Mouse (Mus musculus) small intestine, adult 2 months (tissue): ENCODE measurements around the gene AL731706.2. TPM values are rescaled to one million over a fixed set of nuclear protein-coding genes. Genes with fewer than 3 reads are reported as not detected.
"Not testable (repeated sequence)": the region's sequence is repeated elsewhere in the genome, so short reads cannot be mapped to it uniquely, and the experiment has no call there.

Experiments
- H3K27ac ChIP-seq: fragments of 200-500 bp; 2 replicates; pipeline ENCODE4 v1.5.1; 2012; ENCODE audit warnings: low read depth, low read length, control low read depth, inconsistent platforms; ENCODE audit not compliant: insufficient read depth
- H3K27me3 ChIP-seq: fragments of 200-500 bp; 2 replicates; pipeline ENCODE4 v1.6.1; 2012; ENCODE audit warnings: mild to moderate bottlenecking, moderate library complexity, low read length, inconsistent platforms; ENCODE audit not compliant: control insufficient read depth, insufficient read depth
- H3K36me3 ChIP-seq: fragments of 200-500 bp; 2 replicates; pipeline ENCODE4 v1.6.1; 2012; ENCODE audit warnings: mild to moderate bottlenecking, low read length, control low read depth, inconsistent platforms; ENCODE audit not compliant: control insufficient read depth, insufficient read depth
- H3K4me1 ChIP-seq: fragments of 200-500 bp; 2 replicates; pipeline ENCODE4 v1.6.1; 2012; ENCODE audit warnings: low read length, inconsistent platforms, mixed read lengths; ENCODE audit not compliant: control insufficient read depth, insufficient read depth, insufficient read length
- H3K4me3 ChIP-seq: fragments of 200-500 bp; 2 replicates; pipeline ENCODE4 v1.5.1; 2012; ENCODE audit warnings: low read depth, mild to moderate bottlenecking, control low read depth, inconsistent platforms, low read length, moderate library complexity
- CTCF ChIP-seq: fragments of 200-500 bp; IDR thresholded peaks from 2 replicates; pipeline ENCODE4 v1.5.1; 2012; ENCODE audit warnings: low read depth, mild to moderate bottlenecking, control low read depth, inconsistent platforms, low read length, moderate library complexity, mixed read lengths; ENCODE audit not compliant: insufficient replicate concordance, insufficient read length; ENCODE audit errors: extremely low read depth
- POLR2A ChIP-seq: fragments of 200-500 bp; IDR thresholded peaks from 2 replicates; pipeline ENCODE4 v1.6.1; 2012; ENCODE audit warnings: low read depth, mild to moderate bottlenecking, control low read depth, inconsistent platforms, low read length, moderate library complexity
- WGBS: fragments of 180-500 bp; shearing (Covaris S2); methylation state at CpG from one replicate; pipeline ENCODE4 v1.1.7; 2018; 5-methylcytosine and 5-hydroxymethylcytosine counted together
- polyA plus RNA-seq: library from polyadenylated mRNA; depleted of rRNA; stranded (reverse); fragments of >200 nt; gene quantifications from 2 replicates; pipeline ENCODE4 v1.2.3, GENCODE M21; 2012

The AL731706.2 gene
- polyA plus RNA-seq, 1 experiment = not detected

DNA sequence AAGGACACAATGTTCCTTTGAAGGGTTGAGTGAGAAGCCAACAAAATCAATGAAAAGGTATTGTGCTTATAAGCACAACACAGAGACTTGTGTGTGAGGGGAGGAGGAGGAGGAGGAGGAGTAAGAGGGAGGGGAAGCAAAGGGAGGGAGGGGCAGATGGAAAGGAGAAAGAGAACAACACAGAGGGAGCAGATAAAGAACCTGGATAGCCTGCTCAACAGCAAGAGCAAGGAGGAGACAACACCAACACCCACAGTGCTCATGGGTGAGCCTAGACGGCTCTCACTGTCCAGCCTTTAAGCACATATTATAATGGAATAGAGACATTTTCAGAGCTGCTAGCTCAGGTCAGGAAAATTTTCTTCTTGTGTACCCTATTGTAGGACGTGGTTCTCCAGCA lies 23.8 kb upstream of the AL731706.2 start:
- H3K36me3 ChIP-seq = peaks cover 7% of the 10 kb centered on the region
- no peak overlapping the region for H3K27ac ChIP-seq
- no peaks in the 10 kb centered on the region for H3K27me3 ChIP-seq
- TF ChIP-seq POLR2A (no peak), CTCF (no peak)
- H3K4me3 ChIP-seq = no peak overlapping the region
- 80% methylated on average over 2 of the region's 2 CpGs for WGBS
- no peaks in the 10 kb centered on the region for H3K4me1 ChIP-seq

DNA sequence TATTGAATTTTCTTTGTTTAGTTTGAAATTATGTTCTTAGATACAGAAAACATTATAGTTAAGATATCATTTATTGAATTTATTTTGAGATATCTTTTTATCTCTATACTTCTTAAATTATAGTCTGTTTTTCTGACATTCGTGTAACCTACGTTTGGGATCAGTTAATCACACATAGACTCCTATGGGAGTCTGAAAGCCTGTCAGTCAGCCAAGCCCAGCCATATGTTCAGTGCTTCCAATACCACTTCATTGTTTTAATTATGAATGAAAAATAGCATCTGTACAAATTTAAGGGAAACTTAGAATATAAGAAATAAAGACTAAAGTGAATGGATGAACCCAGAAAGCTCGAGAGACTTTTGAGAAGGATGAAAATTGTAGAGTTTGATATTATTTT lies 23.1 kb upstream of the AL731706.2 start:
- WGBS = 91% methylated on average over 3 of the region's 3 CpGs
- no peak overlapping the region for H3K27ac ChIP-seq
- TF ChIP-seq CTCF = no peak
- no peak for TF ChIP-seq POLR2A
- H3K36me3 ChIP-seq = peaks cover 7% of the 10 kb centered on the region
- H3K27me3 ChIP-seq = no peaks in the 10 kb centered on the region
- no peak overlapping the region for H3K4me3 ChIP-seq
- no peaks in the 10 kb centered on the region for H3K4me1 ChIP-seq

DNA sequence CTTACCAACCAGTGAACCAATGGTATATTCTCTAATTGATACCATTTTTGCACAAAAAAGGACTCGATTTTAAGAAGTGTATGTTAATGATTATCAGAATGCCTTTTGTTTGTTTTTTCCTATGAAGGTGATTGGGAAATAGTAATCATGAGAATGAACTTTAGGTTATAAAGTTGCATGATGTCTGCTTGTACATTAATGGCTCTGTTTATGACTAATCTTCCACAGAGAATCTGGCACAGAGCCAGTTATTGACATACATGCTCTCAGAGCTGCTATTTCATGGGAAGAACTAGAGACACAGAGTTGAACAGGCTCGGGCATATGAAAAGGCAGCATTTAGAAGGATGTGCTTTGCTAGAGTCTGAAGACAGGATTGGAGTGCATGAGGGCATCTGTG lies 10.7 kb upstream of the AL731706.2 start:
- 25% methylated on average over 2 of the region's 2 CpGs for WGBS
- TF ChIP-seq CTCF = no peak
- no peak for TF ChIP-seq POLR2A
- Histone ChIP-seq H3K27ac (no peak overlapping the region), H3K4me1 (peaks cover 3% of the 10 kb centered on the region; the same call in 1 of the 2 replicates), H3K36me3 (no peaks in the 10 kb centered on the region), H3K27me3 (no peaks in the 10 kb centered on the region), H3K4me3 (no peak overlapping the region)

DNA sequence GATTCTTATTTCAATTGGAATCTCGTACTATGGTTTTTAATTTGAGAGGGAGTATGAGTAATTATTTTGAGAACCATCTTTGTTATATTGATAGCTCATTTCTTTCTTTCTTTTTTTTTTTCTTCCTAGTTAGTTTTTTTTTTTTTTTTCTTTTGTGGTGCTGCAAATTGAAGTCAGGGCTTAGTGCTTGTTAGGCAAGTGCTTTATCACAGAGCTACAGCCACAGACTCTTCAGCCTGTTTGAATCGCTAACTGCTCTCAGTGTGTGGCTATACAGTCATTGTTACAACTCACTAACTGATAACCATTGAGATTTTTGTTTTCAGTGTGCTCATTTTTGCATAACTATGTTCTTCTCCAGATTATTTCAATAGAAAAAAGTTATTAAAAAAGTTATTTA lies 9.0 kb upstream of the AL731706.2 start:
- TF ChIP-seq CTCF = no peak
- no peak for TF ChIP-seq POLR2A
- WGBS = 93% methylated on average over 2 of the region's 2 CpGs

DNA sequence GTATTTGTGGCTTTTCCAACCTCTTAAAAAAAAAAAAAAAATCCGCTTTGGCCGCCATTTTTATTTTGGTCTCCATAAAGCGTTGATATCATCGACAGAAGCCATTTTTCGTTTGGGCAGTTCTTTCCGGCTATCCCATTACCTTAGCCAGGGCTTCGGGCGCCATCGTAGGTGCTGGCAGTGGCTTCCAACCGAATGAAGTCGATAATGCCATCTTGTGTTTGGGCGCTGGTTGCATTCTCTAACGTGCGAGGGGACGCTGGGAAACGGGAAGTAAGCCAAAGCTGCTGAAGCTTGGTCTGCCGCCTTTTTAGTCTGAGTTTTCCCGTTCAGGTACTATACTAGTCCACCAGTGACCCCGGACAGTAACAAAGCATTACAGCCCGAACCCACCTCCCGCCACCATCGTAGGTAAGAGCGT lies 6.5 kb upstream of the AL731706.2 start:
- Histone ChIP-seq H3K36me3 (no peaks in the 10 kb centered on the region), H3K27ac (peak overlapping the region; percentile 75), H3K27me3 (no peaks in the 10 kb centered on the region), H3K4me1 (peaks cover 9% of the 10 kb centered on the region; the same call in 1 of the 2 replicates), H3K4me3 (peak overlapping the region; percentile 83)
- peak; percentile 39; the same call in 1 of the 2 replicates for TF ChIP-seq POLR2A
- no peak for TF ChIP-seq CTCF
- under 1% methylated on average over 23 of the region's 23 CpGs for WGBS

More for the DNA sequence above, 9.0 kb upstream of the AL731706.2 start:
- peaks cover 7% of the 10 kb centered on the region; the same call in 1 of the 2 replicates for H3K4me1 ChIP-seq
- H3K27ac ChIP-seq = no peak overlapping the region
- H3K27me3 ChIP-seq = no peaks in the 10 kb centered on the region
- H3K4me3 ChIP-seq = no peak overlapping the region
- H3K36me3 ChIP-seq = no peaks in the 10 kb centered on the region

DNA sequence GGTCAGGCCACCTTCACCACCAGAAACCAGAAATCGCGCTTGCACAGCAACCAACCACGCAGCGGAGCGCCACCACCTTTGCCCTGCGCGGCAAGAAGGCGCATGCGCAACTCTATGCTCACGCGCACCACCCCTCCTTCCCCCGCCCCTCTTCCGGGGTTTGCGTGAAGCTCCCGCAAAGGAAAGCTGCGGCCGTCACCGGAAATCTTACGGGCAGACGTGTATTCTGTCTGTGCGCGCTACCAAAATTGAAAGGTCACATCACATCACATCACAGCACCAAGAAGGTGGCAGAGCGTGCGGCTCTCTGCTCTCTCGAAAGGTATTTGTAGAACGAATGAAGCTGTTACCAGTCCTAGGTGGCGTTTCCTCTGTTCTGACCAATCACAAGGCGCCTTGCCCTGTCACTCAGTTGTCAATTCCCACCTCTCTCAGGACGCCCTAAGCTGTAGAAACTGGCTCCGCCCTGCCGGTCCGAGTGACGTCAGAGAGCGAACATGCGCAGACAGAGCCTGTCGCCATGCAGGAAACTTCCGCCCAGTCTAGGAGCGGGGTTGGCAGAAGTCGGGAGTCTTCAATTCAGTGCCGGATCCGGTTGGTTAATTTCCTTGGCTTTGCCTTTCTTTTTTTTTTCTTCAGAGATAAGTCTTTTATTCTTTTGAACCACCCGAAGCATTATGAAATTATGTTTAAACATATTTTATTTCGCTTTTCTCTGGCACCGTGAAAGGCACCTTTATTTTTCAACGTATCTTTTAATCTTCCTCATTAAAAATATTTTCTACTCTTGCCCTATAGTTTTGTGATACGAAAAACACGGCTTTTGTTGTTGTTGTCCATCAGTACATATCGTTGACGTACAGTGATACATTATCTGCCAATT lies 5.8 kb upstream of the AL731706.2 start, which contains the start of the genes Slx4ip, AL731706.1 and Mkks:
Slx4ip (plus strand) TSS at position 151 of the 883 bp plus-strand sequence.
AL731706.1 (minus strand) TSS at position 322 of the 883 bp plus-strand sequence.
Mkks (minus strand) TSS at position 322 of the 883 bp plus-strand sequence.
- Histone ChIP-seq H3K27me3 (no peaks in the 10 kb centered on the region), H3K36me3 (no peaks in the 10 kb centered on the region), H3K4me3 (peak within 1 kb of the TSS; percentile 83), H3K4me1 (peaks cover 8% of the 10 kb centered on the region; the same call in 1 of the 2 replicates), H3K27ac (peak within 1 kb of the TSS; percentile 97)
- WGBS = under 1% methylated on average over 49 of the region's 49 CpGs
- TF ChIP-seq CTCF (no peak), POLR2A (peak; percentile 47)

DNA sequence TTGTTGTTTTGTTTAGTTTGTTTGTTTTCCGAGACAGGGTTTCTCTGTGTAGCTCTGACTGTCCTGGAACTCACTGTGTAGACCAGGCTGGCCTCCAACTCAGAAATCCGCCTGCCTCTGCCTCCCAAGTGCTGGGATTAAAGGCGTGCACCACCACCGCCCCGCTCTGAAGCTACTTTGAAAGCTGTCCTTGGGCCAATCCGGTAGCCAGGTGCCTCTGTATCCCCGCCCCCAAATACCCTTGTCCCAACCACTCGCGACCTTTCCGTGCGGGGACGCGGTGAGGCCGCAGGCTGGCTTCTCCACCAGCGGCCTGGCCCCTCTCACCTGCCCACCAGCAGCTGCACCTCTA lies 5.2 kb upstream of the AL731706.2 start:
- not testable (repeated sequence) for H3K4me1 ChIP-seq, H3K36me3 ChIP-seq, H3K27me3 ChIP-seq
- WGBS = 5% methylated on average over 15 of the region's 15 CpGs
- Histone ChIP-seq H3K27ac (peak overlapping the region; percentile 97), H3K4me3 (peak overlapping the region; percentile 81)
